Mouse (Mus musculus): ENCODE measurements at regions not wholly inside any gene's neighbourhood (a gene's known extent, or its start where the extent isn't known, plus 50 kb on each side); places are given as distances from the start of the nearest gene placed in this dataset.

GRCm38 (mm10) chr8:12078679-12079566 lies 199.7 kb upstream of the A230072I06Rik start:
- no peak for TF ChIP-seq POLR2A (IDR thresholded peaks at IDR 0.05; ENCODE audit: extremely low read depth, insufficient read depth, low read length)
- no peak for TF ChIP-seq CTCF (IDR thresholded peaks at IDR 0.05; ENCODE audit: low read depth, low read length)
